Mouse (Mus musculus): ENCODE results near the gene Slc35c1. TPM values are rescaled to one million over a fixed set of nuclear protein-coding genes. Genes with fewer than 3 reads are reported as not detected.

Slc35c1 gene
- total RNA-seq, 1 experiment from 2014 or later, result 15.6 TPM

GRCm38 (mm10) chr2:92403776-92404319 lies 56.5 kb downstream of the Slc35c1 start:
- no peak for DNase-seq

Other genes starting within 250 kb of the Slc35c1 start
- gene Pex16, start 85.9 kb downstream of the Slc35c1 start, total RNA-seq (2021), result 117 and 129 TPM in 2 replicates
- 1.6 and 2.7 TPM in 2 replicates for gene Large2, start 85.7 kb downstream of the Slc35c1 start, total RNA-seq (2021)
- 9.6 and 9.7 TPM in 2 replicates for gene 1700029I15Rik, start 78.0 kb downstream of the Slc35c1 start, total RNA-seq (2021)
- gene Mapk8ip1, start 59.3 kb downstream of the Slc35c1 start, total RNA-seq (2021), result 21.2 and 22.8 TPM in 2 replicates
- gene Cry2, start 26.5 kb downstream of the Slc35c1 start, total RNA-seq (2021), result 31.8 and 37.3 TPM in 2 replicates
- gene Chst1, start 139.2 kb upstream of the Slc35c1 start, total RNA-seq (2021), result 9.6 and 13.7 TPM in 2 replicates

Measured in adrenal gland, postnatal 14 days (tissue).